Mouse (Mus musculus) urinary bladder, postnatal 4 days (tissue): ENCODE measurements at regions not wholly inside any gene's neighbourhood (a gene's known extent, or its start where the extent isn't known, plus 50 kb on each side); places are given as distances from the start of the nearest gene placed in this dataset.

ENCODE experiments used
- DNase-seq, 2 experiments: peaks; one replicate each; pipeline ENCODE4 v3.0.0; 2021 to 2022; ENCODE audit warnings: low spot score in 2 of 2

GRCm38 (mm10) chr8:77774551-77775335 is 50.5 kb upstream of the Ednra start:
- DNase-seq = no peak

- DNase-seq = no peak
These were observed 51.3 kb upstream of the Ednra start for GRCm38 (mm10) chr8:77775526-77775925.

- no peak for DNase-seq
These were observed 53.3 kb upstream of the Ednra start for GRCm38 (mm10) chr8:77777597-77777996.

- no peak for DNase-seq
These were observed 61.5 kb upstream of the Ednra start for GRCm38 (mm10) chr8:77785676-77786255.

- DNase-seq = no peak
These were observed 70.6 kb upstream of the Ednra start for GRCm38 (mm10) chr8:77794911-77795310.

GRCm38 (mm10) chr8:77803147-77803903 is 79.1 kb upstream of the Ednra start:
- no peak for DNase-seq

- no peak for DNase-seq
These were observed 80.3 kb upstream of the Ednra start for GRCm38 (mm10) chr8:77804536-77804935.

- DNase-seq = no peak
These were observed 80.7 kb upstream of the Ednra start for GRCm38 (mm10) chr8:77804956-77805355.

GRCm38 (mm10) chr8:77805657-77806056 is 81.4 kb upstream of the Ednra start:
- no peak for DNase-seq

GRCm38 (mm10) chr8:77814796-77815647 is 90.8 kb upstream of the Ednra start:
- no peak for DNase-seq

- no peak for DNase-seq
These were observed 91.3 kb upstream of the Ednra start for GRCm38 (mm10) chr8:77815648-77815971.

GRCm38 (mm10) chr8:77816217-77816616 is 92.0 kb upstream of the Ednra start:
- DNase-seq = no peak

GRCm38 (mm10) chr8:77825786-77826185 is 101.5 kb upstream of the Ednra start:
- no peak for DNase-seq

GRCm38 (mm10) chr8:77826255-77826654 is 102.0 kb upstream of the Ednra start:
- no peak for DNase-seq

GRCm38 (mm10) chr8:77828079-77828478 is 103.8 kb upstream of the Ednra start:
- no peak for DNase-seq

GRCm38 (mm10) chr8:77829126-77829748 is 105.0 kb upstream of the Ednra start:
- DNase-seq = no peak

GRCm38 (mm10) chr8:77829764-77830163 is 105.5 kb upstream of the Ednra start:
- no peak for DNase-seq

GRCm38 (mm10) chr8:77834283-77834682 is 110.0 kb upstream of the Ednra start:
- no peak for DNase-seq

GRCm38 (mm10) chr8:77836902-77837489 is 112.7 kb upstream of the Ednra start:
- no peak for DNase-seq

GRCm38 (mm10) chr8:77842392-77843139 is 118.3 kb upstream of the Ednra start:
- DNase-seq = no peak
